Mouse (Mus musculus): ENCODE results near the gene Ccdc88b. TPM values are rescaled to one million over a fixed set of nuclear protein-coding genes. Genes with fewer than 3 reads are reported as not detected.
A peak's percentile ranks its signal among the peaks of the same experiment; 100 is the strongest.

The Ccdc88b gene
- polyA plus RNA-seq, 1 experiment from 2014 or later: 1.2 TPM

GRCm38 (mm10) chr19:6839615-6840474, 18.2 kb downstream of the Ccdc88b start:
- Histone ChIP-seq H3K4me1 (peaks cover 18% of the 10 kb centered on the region), H3K4me3 (peak overlapping the region; percentile 74), H3K27ac (peak overlapping the region; percentile 75), H3K36me3 (peaks cover 39% of the 10 kb centered on the region), H3K4me2 (peak overlapping the region; percentile 80), H3K9me3 (no peaks in the 10 kb centered on the region), H3K27me3 (peaks cover 58% of the 10 kb centered on the region), H3K9ac (peak overlapping the region; percentile 74)
- ATAC-seq (ENCODE audit: insufficient number of reproducible peaks, low FRiP score, low TSS enrichment, low read depth): peak; percentile 25; the same call in 1 of the 2 replicates
- WGBS: 2% methylated on average over 46 of the region's 46 CpGs

- Histone ChIP-seq H3K36me3 (peaks cover 80% of the 10 kb centered on the region), H3K4me3 (no peak overlapping the region), H3K27me3 (peaks cover 70% of the 10 kb centered on the region), H3K9me3 (no peaks in the 10 kb centered on the region), H3K27ac (no peak overlapping the region), H3K9ac (no peak overlapping the region), H3K4me1 (peaks cover 17% of the 10 kb centered on the region), H3K4me2 (no peak overlapping the region)
- WGBS: 89% methylated on average over 8 of the region's 8 CpGs
- no peak for ATAC-seq (ENCODE audit: insufficient number of reproducible peaks, low FRiP score, low TSS enrichment, low read depth)
Measured at GRCm38 (mm10) chr19:6832363-6832762, 25.6 kb downstream of the Ccdc88b start.

DNA sequence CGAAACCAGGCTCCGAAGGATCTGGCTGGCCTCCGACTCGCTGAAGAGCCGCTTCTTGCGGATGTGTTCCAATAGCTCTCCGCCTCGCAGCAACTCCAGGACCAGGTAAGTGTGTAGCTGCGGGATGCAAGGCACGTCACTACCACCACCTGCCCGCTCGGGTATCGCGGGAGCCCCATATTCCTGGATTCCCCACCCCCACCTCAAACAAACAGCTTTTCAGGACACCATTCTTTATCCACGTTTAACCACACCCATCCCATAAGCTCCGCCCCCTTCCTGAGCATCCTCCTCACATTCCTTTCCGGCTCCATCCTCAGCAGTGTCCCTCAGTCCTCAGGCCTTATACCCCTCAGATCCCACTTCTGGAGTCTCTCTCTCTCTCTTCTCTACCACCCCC, 26.7 kb downstream of the Ccdc88b start:
- WGBS: 25% methylated on average over 17 of the region's 17 CpGs
- H3K4me1 ChIP-seq: peaks cover 17% of the 10 kb centered on the region
- H3K27me3 ChIP-seq: peaks cover 60% of the 10 kb centered on the region
- peaks cover 71% of the 10 kb centered on the region for H3K36me3 ChIP-seq
- no peak overlapping the region for H3K27ac ChIP-seq
- H3K9ac ChIP-seq: no peak overlapping the region
- no peak for ATAC-seq (ENCODE audit: insufficient number of reproducible peaks, low FRiP score, low TSS enrichment, low read depth)
- H3K4me2 ChIP-seq: no peak overlapping the region
- no peaks in the 10 kb centered on the region for H3K9me3 ChIP-seq
- H3K4me3 ChIP-seq: no peak overlapping the region

GRCm38 (mm10) chr19:6830556-6831316, 27.3 kb downstream of the Ccdc88b start:
- peak overlapping the region; percentile 16 for H3K4me3 ChIP-seq
- peak overlapping the region; percentile 33; the same call in 1 of the 2 replicates for H3K4me2 ChIP-seq
- H3K4me1 ChIP-seq: peaks cover 17% of the 10 kb centered on the region
- H3K9ac ChIP-seq: no peak overlapping the region
- H3K27ac ChIP-seq: no peak overlapping the region
- H3K36me3 ChIP-seq: peaks cover 65% of the 10 kb centered on the region
- H3K27me3 ChIP-seq: peaks cover 60% of the 10 kb centered on the region
- ATAC-seq (ENCODE audit: insufficient number of reproducible peaks, low FRiP score, low TSS enrichment, low read depth): no peak
- H3K9me3 ChIP-seq: no peaks in the 10 kb centered on the region
- 26% methylated on average over 38 of the region's 38 CpGs for WGBS

DNA sequence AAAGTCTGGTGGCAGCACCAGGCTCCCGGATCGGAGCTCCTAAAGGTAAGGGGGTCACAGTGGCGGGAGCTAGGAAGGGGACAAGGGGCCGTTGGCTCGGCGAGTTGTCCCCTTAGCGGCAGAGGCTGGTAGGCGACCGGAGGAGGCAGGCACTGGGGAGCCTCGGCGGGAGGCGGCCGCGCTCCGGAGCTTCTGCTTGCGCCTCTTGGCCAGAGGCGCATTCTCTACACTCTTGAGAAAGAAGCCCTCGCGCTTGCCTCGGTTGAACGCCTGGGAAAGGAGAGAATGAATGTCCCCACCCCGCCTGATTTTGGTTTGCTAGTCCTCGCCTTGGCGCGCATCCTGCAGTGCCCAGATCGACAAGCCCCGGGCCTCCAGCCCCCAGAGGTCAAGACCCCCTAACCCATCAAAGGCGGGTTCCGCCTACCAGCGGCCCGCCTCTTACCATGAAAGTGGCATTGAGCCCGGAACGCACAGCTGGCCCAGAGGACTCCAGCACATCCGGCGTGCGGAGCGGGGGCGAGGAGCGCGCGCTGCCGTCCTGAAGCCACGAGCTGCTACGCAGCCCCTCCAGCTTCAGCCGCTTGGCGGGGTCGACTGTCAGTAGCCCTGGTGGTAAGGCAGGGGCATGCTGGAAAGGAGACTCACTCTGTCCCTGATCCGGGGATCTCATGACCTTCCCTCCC, 28.0 kb downstream of the Ccdc88b start:
- no peak for ATAC-seq (ENCODE audit: insufficient number of reproducible peaks, low FRiP score, low TSS enrichment, low read depth)
- H3K27ac ChIP-seq: no peak overlapping the region
- H3K27me3 ChIP-seq: peaks cover 60% of the 10 kb centered on the region
- no peak overlapping the region for H3K9ac ChIP-seq
- WGBS: 21% methylated on average over 48 of the region's 48 CpGs
- H3K4me3 ChIP-seq: peak overlapping the region; percentile 16
- H3K36me3 ChIP-seq: peaks cover 58% of the 10 kb centered on the region
- H3K9me3 ChIP-seq: no peaks in the 10 kb centered on the region
- peak overlapping the region; percentile 33 for H3K4me2 ChIP-seq
- peaks cover 17% of the 10 kb centered on the region for H3K4me1 ChIP-seq

DNA sequence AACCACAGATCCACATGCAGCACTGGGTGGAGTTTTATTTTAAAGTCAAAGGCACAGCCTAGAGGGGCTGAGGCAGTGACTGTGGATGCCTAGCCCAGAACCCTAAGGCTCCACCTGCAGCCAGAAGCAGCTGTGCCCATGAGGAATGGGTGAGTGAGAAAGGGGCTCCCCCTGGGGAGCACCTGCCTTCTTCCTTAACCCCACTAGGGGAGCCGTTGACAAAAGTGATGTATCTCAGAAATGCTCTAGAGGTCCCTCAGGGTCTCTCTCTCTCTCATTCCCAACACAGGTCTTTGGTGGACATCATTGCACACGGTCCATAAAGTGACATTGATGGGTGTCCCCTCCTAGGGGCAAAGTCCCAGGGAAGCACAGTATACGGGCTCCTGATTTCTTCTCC, 28.9 kb downstream of the Ccdc88b start:
- H3K4me3 ChIP-seq: no peak overlapping the region
- H3K4me1 ChIP-seq: peaks cover 17% of the 10 kb centered on the region
- no peak overlapping the region for H3K4me2 ChIP-seq
- ATAC-seq (ENCODE audit: insufficient number of reproducible peaks, low FRiP score, low TSS enrichment, low read depth): no peak
- H3K36me3 ChIP-seq: peaks cover 48% of the 10 kb centered on the region
- H3K27me3 ChIP-seq: peaks cover 60% of the 10 kb centered on the region
- 25% methylated on average over 3 of the region's 3 CpGs for WGBS
- H3K9me3 ChIP-seq: no peaks in the 10 kb centered on the region
- H3K27ac ChIP-seq: no peak overlapping the region
- H3K9ac ChIP-seq: no peak overlapping the region

GRCm38 (mm10) chr19:6826601-6827000, 31.4 kb downstream of the Ccdc88b start:
- no peak overlapping the region for H3K9ac ChIP-seq
- H3K4me1 ChIP-seq: peaks cover 17% of the 10 kb centered on the region
- no peak overlapping the region for H3K4me3 ChIP-seq
- no peak for ATAC-seq (ENCODE audit: insufficient number of reproducible peaks, low FRiP score, low TSS enrichment, low read depth)
- WGBS: 75% methylated on average over 3 of the region's 3 CpGs
- H3K27me3 ChIP-seq: peaks cover 41% of the 10 kb centered on the region
- peaks cover 25% of the 10 kb centered on the region for H3K36me3 ChIP-seq
- H3K9me3 ChIP-seq: no peaks in the 10 kb centered on the region
- no peak overlapping the region for H3K27ac ChIP-seq
- no peak overlapping the region for H3K4me2 ChIP-seq

- Histone ChIP-seq H3K9me3 (no peaks in the 10 kb centered on the region), H3K27me3 (peaks cover 29% of the 10 kb centered on the region), H3K4me2 (no peak overlapping the region), H3K4me1 (peaks cover 7% of the 10 kb centered on the region), H3K9ac (no peak overlapping the region), H3K27ac (no peak overlapping the region), H3K4me3 (no peak overlapping the region), H3K36me3 (peaks cover 15% of the 10 kb centered on the region)
- 83% methylated on average over 6 of the region's 6 CpGs for WGBS
- no peak for ATAC-seq (ENCODE audit: insufficient number of reproducible peaks, low FRiP score, low TSS enrichment, low read depth)
Measured at GRCm38 (mm10) chr19:6825384-6825783, 32.6 kb downstream of the Ccdc88b start.

DNA sequence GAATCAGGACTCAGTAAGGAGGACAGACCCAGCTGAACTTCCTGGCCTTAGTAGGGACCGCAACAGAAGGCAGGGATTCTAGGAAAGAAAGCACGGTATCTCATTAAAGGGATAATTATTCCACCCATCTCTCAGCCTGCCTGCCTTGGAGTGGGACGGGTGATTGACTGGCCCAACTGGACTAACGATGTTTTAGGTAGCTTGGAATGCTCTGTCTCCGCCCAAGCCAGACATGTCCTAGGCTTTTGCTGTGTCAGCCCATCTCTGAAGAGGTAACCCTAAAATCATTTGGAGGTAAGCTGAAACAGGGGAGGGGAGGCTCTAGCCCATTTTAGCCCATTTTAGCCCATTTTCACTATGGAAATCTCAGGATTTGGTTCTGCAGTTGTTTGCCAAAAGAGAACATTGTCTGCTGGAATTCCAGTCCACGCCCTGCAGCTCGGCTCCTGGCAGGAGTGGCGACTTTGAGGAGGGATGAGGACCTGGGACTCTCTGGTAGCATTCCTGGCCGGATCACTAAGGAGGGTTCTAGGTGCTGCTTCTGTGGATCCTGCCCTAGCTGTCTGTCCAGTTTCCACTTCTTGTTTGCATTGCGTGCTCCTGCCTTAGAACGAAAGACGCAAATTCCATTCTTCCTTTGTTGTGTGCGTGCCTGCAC, 37.3 kb downstream of the Ccdc88b start:
- no peak overlapping the region for H3K27ac ChIP-seq
- no peaks in the 10 kb centered on the region for H3K36me3 ChIP-seq
- 79% methylated on average over 13 of the region's 13 CpGs for WGBS
- no peak for ATAC-seq (ENCODE audit: insufficient number of reproducible peaks, low FRiP score, low TSS enrichment, low read depth)
- peaks cover 3% of the 10 kb centered on the region; the same call in 1 of the 2 replicates for H3K27me3 ChIP-seq
- H3K4me1 ChIP-seq: no peaks in the 10 kb centered on the region
- no peak overlapping the region for H3K4me2 ChIP-seq
- no peaks in the 10 kb centered on the region for H3K9me3 ChIP-seq
- no peak overlapping the region for H3K4me3 ChIP-seq
- H3K9ac ChIP-seq: no peak overlapping the region

DNA sequence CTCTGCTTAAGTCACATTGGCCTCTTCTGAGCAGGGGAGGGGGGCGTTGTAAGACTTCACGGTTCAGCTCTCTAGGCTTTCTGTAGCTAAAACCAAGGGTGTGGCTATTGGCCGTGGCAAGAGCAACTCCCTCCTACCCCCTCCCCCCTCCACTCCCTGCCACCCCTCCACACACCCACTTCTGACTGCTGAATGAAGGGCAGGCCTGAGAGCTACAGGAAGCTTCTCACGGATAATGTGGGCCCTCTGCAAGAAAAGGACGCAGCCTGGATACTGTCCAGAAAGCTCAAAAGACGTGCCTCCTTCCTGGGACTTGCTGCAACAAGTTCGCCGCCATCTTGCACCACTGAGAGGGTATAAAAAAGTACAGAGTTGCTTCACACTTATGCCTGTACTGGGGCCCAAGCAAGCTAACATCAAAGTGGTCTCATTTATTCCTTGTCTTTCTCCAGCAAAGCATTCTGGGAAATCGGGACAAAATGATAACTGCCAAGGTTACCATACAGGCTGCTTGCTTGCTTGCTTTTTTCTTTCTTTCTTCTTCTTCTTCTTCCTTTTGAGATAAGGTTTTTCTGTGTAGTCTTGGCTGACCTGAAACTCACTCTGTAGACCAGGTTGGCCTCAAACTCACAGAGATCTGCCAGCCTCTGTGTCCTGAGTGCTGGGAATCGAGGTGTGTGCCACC, 38.7 kb downstream of the Ccdc88b start:
- Histone ChIP-seq H3K27ac (peak overlapping the region; percentile 3; the same call in 1 of the 2 replicates), H3K36me3 (no peaks in the 10 kb centered on the region), H3K27me3 (peaks cover 3% of the 10 kb centered on the region; the same call in 1 of the 2 replicates), H3K9ac (no peak overlapping the region), H3K4me2 (no peak overlapping the region), H3K4me1 (no peaks in the 10 kb centered on the region), H3K9me3 (no peaks in the 10 kb centered on the region), H3K4me3 (no peak overlapping the region)
- WGBS: 42% methylated on average over 10 of the region's 10 CpGs
- ATAC-seq (ENCODE audit: insufficient number of reproducible peaks, low FRiP score, low TSS enrichment, low read depth): peak; percentile 41; the same call in 1 of the 2 replicates

DNA sequence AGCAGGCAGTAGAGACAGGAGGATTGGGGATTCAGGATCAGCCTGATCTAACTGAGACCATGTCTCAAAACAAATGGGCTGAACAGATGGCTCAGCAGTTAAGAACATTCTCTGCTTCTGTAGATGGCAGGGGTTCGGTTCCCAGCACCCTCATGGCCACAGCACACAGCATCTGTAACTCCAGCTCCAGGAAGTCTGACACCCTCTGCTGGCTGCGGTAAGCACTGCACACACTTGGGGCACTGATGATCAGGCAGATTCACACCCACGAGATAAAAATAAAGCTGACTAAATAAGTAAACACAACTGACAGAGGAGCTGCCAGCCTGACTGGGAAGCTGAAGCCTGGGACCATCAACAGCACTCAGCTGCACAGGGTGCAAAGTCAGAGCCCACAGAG, 43.1 kb downstream of the Ccdc88b start:
- Histone ChIP-seq H3K36me3 (no peaks in the 10 kb centered on the region), H3K9ac (no peak overlapping the region), H3K4me1 (no peaks in the 10 kb centered on the region), H3K4me2 (no peak overlapping the region), H3K27me3 (no peaks in the 10 kb centered on the region), H3K4me3 (no peak overlapping the region), H3K27ac (no peak overlapping the region), H3K9me3 (no peaks in the 10 kb centered on the region)
- WGBS: 88% methylated on average over 3 of the region's 3 CpGs
- no peak for ATAC-seq (ENCODE audit: insufficient number of reproducible peaks, low FRiP score, low TSS enrichment, low read depth)
